Mouse (Mus musculus): ENCODE measurements around the gene Phldb2. TPM values are rescaled to one million over a fixed set of nuclear protein-coding genes. Genes with fewer than 3 reads are reported as not detected.
A peak's percentile ranks its signal among the peaks of the same experiment; 100 is the strongest.

Gene Phldb2
- total and polyA plus RNA-seq, 2 experiments from 2014 or later, result 4.2 to 25.2 TPM

GRCm38 (mm10) chr16:45780001-45780400 is 173.4 kb downstream of the Phldb2 start:
- H3K4me2 ChIP-seq (ENCODE audit: low read depth), result no peak overlapping the region
- ATAC-seq (no peak), DNase-seq (no peak)
- no peak for TF ChIP-seq CTCF (IDR thresholded peaks at IDR 0.05; ENCODE audit: low read depth)
- no peaks in the 10 kb centered on the region for H3K27me3 ChIP-seq (ENCODE audit: insufficient read depth, low read length)
- WGBS, result 71% methylated on average over 6 of the region's 6 CpGs
- H3K4me3 ChIP-seq (ENCODE audit: low read depth, low read length), result no peak overlapping the region
- no peak overlapping the region for H3K27ac ChIP-seq (ENCODE audit: low read depth, low read length)
- no peaks in the 10 kb centered on the region for H3K4me1 ChIP-seq (ENCODE audit: insufficient read depth)
- no peaks in the 10 kb centered on the region for H3K9me3 ChIP-seq (ENCODE audit: low read length)
- no peak overlapping the region for H3K9ac ChIP-seq
- H3K36me3 ChIP-seq (ENCODE audit: insufficient read depth), result no peaks in the 10 kb centered on the region

GRCm38 (mm10) chr16:45774813-45775212 is 178.6 kb downstream of the Phldb2 start:
- Histone ChIP-seq H3K4me2 (ENCODE audit: low read depth) (no peak overlapping the region), H3K4me3 (ENCODE audit: low read depth, low read length) (no peak overlapping the region), H3K4me1 (ENCODE audit: insufficient read depth) (no peaks in the 10 kb centered on the region), H3K36me3 (ENCODE audit: insufficient read depth) (no peaks in the 10 kb centered on the region), H3K27ac (ENCODE audit: low read depth, low read length) (no peak overlapping the region), H3K9ac (no peak overlapping the region), H3K9me3 (ENCODE audit: low read length) (no peaks in the 10 kb centered on the region), H3K27me3 (ENCODE audit: insufficient read depth, low read length) (no peaks in the 10 kb centered on the region)
- no peak for TF ChIP-seq CTCF (IDR thresholded peaks at IDR 0.05; ENCODE audit: low read depth)
- WGBS, result 79% methylated on average over 5 of the region's 5 CpGs
- DNase-seq, result no peak
- no peak for ATAC-seq

GRCm38 (mm10) chr16:45770914-45771313 is 182.5 kb downstream of the Phldb2 start:
- Histone ChIP-seq H3K27ac (ENCODE audit: low read depth, low read length) (no peak overlapping the region), H3K9ac (no peak overlapping the region), H3K4me2 (ENCODE audit: low read depth) (no peak overlapping the region), H3K4me1 (ENCODE audit: insufficient read depth) (peaks cover 6% of the 10 kb centered on the region; the same call in 1 of the 2 replicates), H3K4me3 (ENCODE audit: low read depth, low read length) (no peak overlapping the region), H3K9me3 (ENCODE audit: low read length) (no peaks in the 10 kb centered on the region), H3K27me3 (ENCODE audit: insufficient read depth, low read length) (no peaks in the 10 kb centered on the region), H3K36me3 (ENCODE audit: insufficient read depth) (no peaks in the 10 kb centered on the region)
- no peak for DNase-seq
- TF ChIP-seq CTCF (IDR thresholded peaks at IDR 0.05; ENCODE audit: low read depth), result no peak
- ATAC-seq, result no peak
- 94% methylated on average over 6 of the region's 6 CpGs for WGBS

GRCm38 (mm10) chr16:45767853-45768640 is 185.4 kb downstream of the Phldb2 start:
- Histone ChIP-seq H3K4me1 (ENCODE audit: insufficient read depth) (peaks cover 6% of the 10 kb centered on the region; the same call in 1 of the 2 replicates), H3K27me3 (ENCODE audit: insufficient read depth, low read length) (no peaks in the 10 kb centered on the region), H3K9ac (no peak overlapping the region), H3K4me3 (ENCODE audit: low read depth, low read length) (no peak overlapping the region), H3K27ac (ENCODE audit: low read depth, low read length) (no peak overlapping the region), H3K4me2 (ENCODE audit: low read depth) (0 out of 2 replicates have a peak overlapping the region, but pooled peaks have one; percentile 10), H3K36me3 (ENCODE audit: insufficient read depth) (no peaks in the 10 kb centered on the region), H3K9me3 (ENCODE audit: low read length) (no peaks in the 10 kb centered on the region)
- DNase-seq (peak; percentile 22), ATAC-seq (peak; percentile 85)
- 33% methylated on average over 10 of the region's 10 CpGs for WGBS
- no peak for TF ChIP-seq CTCF (IDR thresholded peaks at IDR 0.05; ENCODE audit: low read depth)

GRCm38 (mm10) chr16:45767434-45767833 is 186.0 kb downstream of the Phldb2 start:
- H3K9ac ChIP-seq, result no peak overlapping the region
- no peak overlapping the region for H3K4me3 ChIP-seq (ENCODE audit: low read depth, low read length)
- 0 out of 2 replicates have a peak overlapping the region, but pooled peaks have one; percentile 10 for H3K4me2 ChIP-seq (ENCODE audit: low read depth)
- DNase-seq (peak; percentile 38), ATAC-seq (peak; percentile 71)
- H3K9me3 ChIP-seq (ENCODE audit: low read length), result no peaks in the 10 kb centered on the region
- TF ChIP-seq CTCF (IDR thresholded peaks at IDR 0.05; ENCODE audit: low read depth), result no peak
- no peaks in the 10 kb centered on the region for H3K36me3 ChIP-seq (ENCODE audit: insufficient read depth)
- WGBS, result 35% methylated on average over 4 of the region's 4 CpGs
- no peaks in the 10 kb centered on the region for H3K27me3 ChIP-seq (ENCODE audit: insufficient read depth, low read length)
- H3K27ac ChIP-seq (ENCODE audit: low read depth, low read length), result no peak overlapping the region
- peaks cover 6% of the 10 kb centered on the region; the same call in 1 of the 2 replicates for H3K4me1 ChIP-seq (ENCODE audit: insufficient read depth)

GRCm38 (mm10) chr16:45765801-45766494 is 187.4 kb downstream of the Phldb2 start:
- Histone ChIP-seq H3K9ac (no peak overlapping the region), H3K4me2 (ENCODE audit: low read depth) (no peak overlapping the region), H3K9me3 (ENCODE audit: low read length) (no peaks in the 10 kb centered on the region), H3K4me1 (ENCODE audit: insufficient read depth) (peaks cover 6% of the 10 kb centered on the region; the same call in 1 of the 2 replicates), H3K27me3 (ENCODE audit: insufficient read depth, low read length) (no peaks in the 10 kb centered on the region), H3K27ac (ENCODE audit: low read depth, low read length) (no peak overlapping the region), H3K4me3 (ENCODE audit: low read depth, low read length) (no peak overlapping the region), H3K36me3 (ENCODE audit: insufficient read depth) (no peaks in the 10 kb centered on the region)
- 90% methylated on average over 7 of the region's 7 CpGs for WGBS
- DNase-seq (no peak), ATAC-seq (no peak)
- TF ChIP-seq CTCF (IDR thresholded peaks at IDR 0.05; ENCODE audit: low read depth), result no peak

GRCm38 (mm10) chr16:45765102-45765501 is 188.3 kb downstream of the Phldb2 start:
- TF ChIP-seq CTCF (IDR thresholded peaks at IDR 0.05; ENCODE audit: low read depth), result no peak
- ATAC-seq, result no peak
- WGBS, result 93% methylated on average over 3 of the region's 3 CpGs

More at GRCm38 (mm10) chr16:45765102-45765501, 188.3 kb downstream of the Phldb2 start:
- no peak overlapping the region for H3K4me2 ChIP-seq (ENCODE audit: low read depth)
- no peak overlapping the region for H3K4me3 ChIP-seq (ENCODE audit: low read depth, low read length)
- H3K4me1 ChIP-seq (ENCODE audit: insufficient read depth), result peaks cover 6% of the 10 kb centered on the region; the same call in 1 of the 2 replicates
- no peaks in the 10 kb centered on the region for H3K36me3 ChIP-seq (ENCODE audit: insufficient read depth)
- no peak for DNase-seq
- no peak overlapping the region for H3K27ac ChIP-seq (ENCODE audit: low read depth, low read length)
- no peaks in the 10 kb centered on the region for H3K9me3 ChIP-seq (ENCODE audit: low read length)
- H3K27me3 ChIP-seq (ENCODE audit: insufficient read depth, low read length), result no peaks in the 10 kb centered on the region
- H3K9ac ChIP-seq, result no peak overlapping the region
